Mouse (Mus musculus) mature B cell (primary cell): ENCODE data around the gene Gm47289.

Source experiments
- in situ Hi-C: fragments of 300-500 bp; cut with MboI; formaldehyde crosslinking; loops from 2 replicates; pipeline ENCODE4 v1.14.3; 2019

The Gm47289 gene

GRCm38 (mm10) chr9:119156278-119157201 lies 2.4 kb upstream of the Gm47289 start, which contains the start of gene Acaa1b:
TSS of gene Acaa1b (minus strand) at chr9:119157093.
- in situ Hi-C loops: no loop called here

- in situ Hi-C loops: no loop called here
These were observed 1.7 kb downstream of the Gm47289 start for GRCm38 (mm10) chr9:119160689-119161088.

GRCm38 (mm10) chr9:119164743-119165142 lies 5.8 kb downstream of the Gm47289 start:
- in situ Hi-C loops: no loop called here

- in situ Hi-C loops: no loop called here
These were observed 6.6 kb downstream of the Gm47289 start for GRCm38 (mm10) chr9:119165548-119165947.

- in situ Hi-C loops: no loop called here
These were observed 8.6 kb downstream of the Gm47289 start for GRCm38 (mm10) chr9:119167608-119168007.

GRCm38 (mm10) chr9:119179292-119179691 lies 20.3 kb downstream of the Gm47289 start:
- in situ Hi-C loops: no loop called here

GRCm38 (mm10) chr9:119181241-119181728 lies 22.3 kb downstream of the Gm47289 start:
- in situ Hi-C loops: no loop called here

GRCm38 (mm10) chr9:119192202-119192990 lies 33.4 kb downstream of the Gm47289 start:
- in situ Hi-C loops: no loop called here

GRCm38 (mm10) chr9:119199151-119199861 lies 40.3 kb downstream of the Gm47289 start:
- in situ Hi-C loops: no loop called here

GRCm38 (mm10) chr9:119201653-119202052 lies 42.7 kb downstream of the Gm47289 start:
- in situ Hi-C loops: no loop called here

- in situ Hi-C loops: no loop called here
These were observed 44.7 kb downstream of the Gm47289 start for GRCm38 (mm10) chr9:119203617-119204016.

GRCm38 (mm10) chr9:119205756-119206155 lies 46.8 kb downstream of the Gm47289 start:
- in situ Hi-C loops: no loop called here

- in situ Hi-C loops: no loop called here
These were observed 47.7 kb downstream of the Gm47289 start for GRCm38 (mm10) chr9:119206666-119207065.

GRCm38 (mm10) chr9:119207113-119207512 lies 48.2 kb downstream of the Gm47289 start:
- in situ Hi-C loops: no loop called here

- in situ Hi-C loops: no loop called here
These were observed 50.0 kb downstream of the Gm47289 start, which contains the start of gene Slc22a13 for GRCm38 (mm10) chr9:119208998-119209397. TSS of gene Slc22a13 (minus strand) at chr9:119209098.
